Mouse (Mus musculus): Measurements from ENCODE around the gene Ccdc188. TPM values are rescaled to one million over a fixed set of nuclear protein-coding genes. Genes with fewer than 3 reads are reported as not detected.

Ccdc188 gene
- polyA plus RNA-seq, 1 experiment from 2014 or later: not detected

DNA sequence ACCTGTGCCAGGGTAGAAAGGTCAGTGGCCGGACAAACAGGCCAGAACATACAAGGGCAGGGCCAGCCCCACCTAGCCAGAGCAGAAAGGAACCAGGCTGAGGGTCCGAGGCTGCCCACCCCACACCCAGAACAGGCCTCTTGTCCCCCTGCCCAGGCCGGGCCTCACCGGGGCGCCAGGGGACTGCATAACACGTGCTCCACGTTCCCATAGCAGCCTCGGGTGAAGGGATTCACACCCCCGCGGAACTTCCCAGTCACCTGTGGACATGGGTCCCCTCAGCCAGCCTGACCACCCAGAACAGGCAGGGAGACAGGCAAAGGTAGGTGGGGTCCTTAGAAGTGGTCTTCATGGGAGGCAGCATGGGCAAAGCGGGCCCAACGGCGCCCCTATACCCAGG lies 9.5 kb downstream of the Ccdc188 start:
- peaks cover 5% of the 10 kb centered on the region; the same call in 1 of the 2 replicates for H3K4me1 ChIP-seq
- no peaks in the 10 kb centered on the region for H3K27me3 ChIP-seq
- no peak overlapping the region for H3K9ac ChIP-seq
- H3K9me3 ChIP-seq: no peaks in the 10 kb centered on the region
- H3K4me3 ChIP-seq: no peak overlapping the region
- ATAC-seq (ENCODE audit: insufficient number of reproducible peaks, insufficient read depth, low FRiP score, low TSS enrichment): no peak
- no peak overlapping the region for H3K4me2 ChIP-seq (replicated peaks)
- no peak overlapping the region for H3K27ac ChIP-seq
- H3K36me3 ChIP-seq: peaks cover 74% of the 10 kb centered on the region
- WGBS: 96% methylated on average over 13 of the region's 13 CpGs

DNA sequence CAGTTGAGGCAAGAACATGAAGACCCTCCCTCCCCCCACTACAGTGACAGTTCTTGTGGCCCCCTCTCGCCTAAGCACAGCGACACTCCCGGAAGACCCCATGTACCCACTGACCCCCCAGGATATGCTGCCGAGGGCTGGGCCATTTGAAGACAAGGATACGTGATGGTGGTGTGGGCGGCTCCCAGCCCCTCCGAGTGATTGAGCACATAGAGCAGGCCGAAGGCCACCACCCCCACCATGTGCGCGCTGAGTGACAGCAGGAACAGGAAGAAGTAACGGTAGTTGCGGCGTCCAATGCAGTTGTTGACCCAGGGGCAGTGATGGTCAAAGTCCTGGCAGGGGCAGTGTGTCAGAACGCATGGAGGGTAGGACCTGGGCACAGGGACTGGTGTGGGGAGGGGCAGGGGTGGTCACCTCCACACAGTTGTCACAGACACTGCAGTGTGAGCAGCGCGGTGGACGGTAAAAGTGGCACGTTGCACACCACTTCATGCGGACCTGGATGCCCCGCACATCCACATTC lies 10.3 kb downstream of the Ccdc188 start:
- 95% methylated on average over 20 of the region's 20 CpGs for WGBS
- Histone ChIP-seq H3K4me2 (replicated peaks) (no peak overlapping the region), H3K9ac (no peak overlapping the region), H3K4me3 (no peak overlapping the region), H3K27ac (no peak overlapping the region), H3K4me1 (peaks cover 5% of the 10 kb centered on the region; the same call in 1 of the 2 replicates), H3K9me3 (no peaks in the 10 kb centered on the region), H3K36me3 (peaks cover 66% of the 10 kb centered on the region), H3K27me3 (no peaks in the 10 kb centered on the region)
- no peak for ATAC-seq (ENCODE audit: insufficient number of reproducible peaks, insufficient read depth, low FRiP score, low TSS enrichment)

DNA sequence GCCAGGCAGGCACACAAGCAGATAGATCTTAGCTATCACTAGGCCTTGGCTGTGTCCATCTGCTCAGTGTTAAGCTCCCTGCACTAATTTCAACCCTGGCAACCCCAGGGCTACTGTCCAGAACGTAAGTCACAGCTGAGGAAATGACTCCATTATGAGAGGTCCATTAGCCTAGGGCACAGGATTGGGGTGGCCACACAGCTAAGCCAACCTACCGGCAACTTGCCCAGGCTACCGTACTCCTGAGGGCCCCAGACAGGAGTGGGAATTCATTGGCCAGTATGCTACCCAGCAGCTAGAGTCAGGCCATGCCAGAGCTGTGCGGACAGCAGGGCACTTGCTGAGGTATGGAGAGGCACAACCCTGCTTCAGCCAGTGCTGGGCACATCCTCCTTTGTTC lies 11.2 kb downstream of the Ccdc188 start:
- Histone ChIP-seq H3K4me2 (replicated peaks) (no peak overlapping the region), H3K36me3 (peaks cover 57% of the 10 kb centered on the region)
- WGBS: 84% methylated on average over 4 of the region's 4 CpGs

DNA sequence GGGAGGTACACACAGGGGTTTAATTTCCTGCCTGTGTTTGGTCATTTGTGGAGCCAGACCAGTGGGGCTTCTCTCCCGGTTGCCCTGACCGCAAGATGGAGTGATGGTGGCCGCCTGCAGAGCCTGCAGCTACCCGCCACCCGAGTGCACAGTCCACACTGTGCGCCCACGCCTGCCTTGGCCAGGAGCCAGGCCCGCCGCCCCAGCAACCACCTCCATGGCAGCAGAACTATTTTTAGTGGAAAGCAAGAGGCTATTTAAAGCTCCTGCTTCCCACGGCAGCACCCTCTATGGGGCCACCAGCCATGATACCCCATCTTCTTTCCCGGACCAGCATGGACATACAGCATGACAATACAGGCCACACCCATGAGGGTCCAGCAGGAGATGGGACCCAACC lies 11.9 kb downstream of the Ccdc188 start:
- ATAC-seq (ENCODE audit: insufficient number of reproducible peaks, insufficient read depth, low FRiP score, low TSS enrichment): no peak
- Histone ChIP-seq H3K36me3 (peaks cover 49% of the 10 kb centered on the region), H3K4me3 (no peak overlapping the region), H3K9ac (no peak overlapping the region), H3K4me1 (peaks cover 17% of the 10 kb centered on the region), H3K9me3 (no peaks in the 10 kb centered on the region), H3K27ac (no peak overlapping the region; the same call in 1 of the 2 replicates), H3K27me3 (no peaks in the 10 kb centered on the region), H3K4me2 (replicated peaks) (no peak overlapping the region)
- WGBS: 81% methylated on average over 11 of the region's 11 CpGs

More for the DNA sequence above, 11.2 kb downstream of the Ccdc188 start:
- Histone ChIP-seq H3K27me3 (no peaks in the 10 kb centered on the region), H3K4me1 (peaks cover 12% of the 10 kb centered on the region), H3K27ac (no peak overlapping the region), H3K9ac (no peak overlapping the region), H3K4me3 (no peak overlapping the region), H3K9me3 (no peaks in the 10 kb centered on the region)
- no peak for ATAC-seq (ENCODE audit: insufficient number of reproducible peaks, insufficient read depth, low FRiP score, low TSS enrichment)

DNA sequence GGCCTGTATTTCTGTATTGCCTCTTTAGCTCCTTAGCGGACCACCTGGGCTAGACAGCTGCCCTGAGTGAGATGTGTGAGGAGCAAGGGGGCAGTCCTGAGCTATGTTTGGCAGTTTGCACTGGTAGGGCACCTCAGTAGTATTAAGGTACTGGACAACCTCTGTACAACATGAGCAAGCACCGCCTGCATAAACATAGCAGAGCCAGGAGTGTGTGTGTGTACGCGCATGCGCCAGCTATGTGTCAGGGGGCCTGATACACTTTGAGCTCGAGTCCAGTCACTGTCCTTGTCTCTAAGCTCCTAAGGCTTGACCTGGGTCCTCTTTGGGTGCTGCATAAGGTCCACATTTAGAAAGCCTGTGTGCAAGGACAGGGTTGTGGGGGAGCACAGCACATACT lies 12.9 kb downstream of the Ccdc188 start:
- 86% methylated on average over 6 of the region's 6 CpGs for WGBS
- H3K4me3 ChIP-seq: no peak overlapping the region
- ATAC-seq (ENCODE audit: insufficient number of reproducible peaks, insufficient read depth, low FRiP score, low TSS enrichment): no peak

DNA sequence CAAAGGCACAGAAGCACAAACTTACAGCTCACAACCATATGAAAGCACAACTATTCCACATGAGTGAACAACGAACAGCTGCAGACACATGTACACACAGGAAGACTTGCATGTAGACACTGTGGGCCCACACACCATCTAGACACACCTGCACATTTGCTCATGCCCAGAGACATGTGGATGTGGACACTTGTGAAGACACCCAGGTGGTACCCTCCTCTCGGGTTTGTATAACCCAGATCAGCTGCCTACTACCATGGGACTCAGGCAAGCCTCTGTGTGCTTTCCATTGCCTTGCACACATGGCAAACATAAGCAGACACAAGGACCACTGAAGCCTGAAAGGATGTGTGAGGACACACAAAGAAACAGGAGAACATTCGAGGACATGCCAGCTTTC lies 13.4 kb downstream of the Ccdc188 start:
- H3K9ac ChIP-seq: no peak overlapping the region
- no peak overlapping the region for H3K4me3 ChIP-seq
- H3K27ac ChIP-seq: no peak overlapping the region
- 85% methylated on average over 3 of the region's 3 CpGs for WGBS
- no peaks in the 10 kb centered on the region for H3K9me3 ChIP-seq
- H3K4me1 ChIP-seq: peaks cover 21% of the 10 kb centered on the region
- peaks cover 35% of the 10 kb centered on the region for H3K36me3 ChIP-seq
- no peak overlapping the region for H3K4me2 ChIP-seq (replicated peaks)
- no peak for ATAC-seq (ENCODE audit: insufficient number of reproducible peaks, insufficient read depth, low FRiP score, low TSS enrichment)
- no peaks in the 10 kb centered on the region for H3K27me3 ChIP-seq

More for the DNA sequence above, 12.9 kb downstream of the Ccdc188 start:
- Histone ChIP-seq H3K9me3 (no peaks in the 10 kb centered on the region), H3K27me3 (no peaks in the 10 kb centered on the region), H3K27ac (no peak overlapping the region), H3K36me3 (peaks cover 39% of the 10 kb centered on the region), H3K4me2 (replicated peaks) (no peak overlapping the region), H3K4me1 (peaks cover 17% of the 10 kb centered on the region), H3K9ac (no peak overlapping the region)

DNA sequence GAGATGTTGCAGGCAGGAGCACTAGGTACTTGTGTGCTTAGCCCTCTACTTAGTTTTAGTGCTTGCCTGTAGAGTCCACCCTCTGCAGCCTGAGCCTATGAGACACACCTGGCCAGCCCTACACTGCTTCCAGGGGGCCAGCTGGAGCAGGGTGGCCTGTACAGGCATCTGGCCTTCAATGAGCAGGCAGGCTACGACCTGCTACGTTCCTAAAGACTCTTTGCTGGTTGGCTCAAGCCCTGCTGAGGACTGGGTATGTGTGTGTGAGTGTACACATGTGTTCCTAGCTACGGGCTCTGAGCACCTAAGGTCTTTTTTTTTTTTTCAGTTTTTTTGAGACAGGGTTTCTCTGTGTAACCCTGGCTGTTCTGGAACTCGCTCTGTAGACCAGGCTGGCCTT lies 13.8 kb downstream of the Ccdc188 start:
- Histone ChIP-seq H3K27me3 (no peaks in the 10 kb centered on the region), H3K4me3 (no peak overlapping the region), H3K36me3 (peaks cover 31% of the 10 kb centered on the region), H3K9ac (no peak overlapping the region), H3K4me2 (replicated peaks) (no peak overlapping the region), H3K27ac (no peak overlapping the region), H3K9me3 (no peaks in the 10 kb centered on the region), H3K4me1 (peaks cover 25% of the 10 kb centered on the region)
- no peak for ATAC-seq (ENCODE audit: insufficient number of reproducible peaks, insufficient read depth, low FRiP score, low TSS enrichment)
- WGBS: 80% methylated on average over 4 of the region's 4 CpGs

DNA sequence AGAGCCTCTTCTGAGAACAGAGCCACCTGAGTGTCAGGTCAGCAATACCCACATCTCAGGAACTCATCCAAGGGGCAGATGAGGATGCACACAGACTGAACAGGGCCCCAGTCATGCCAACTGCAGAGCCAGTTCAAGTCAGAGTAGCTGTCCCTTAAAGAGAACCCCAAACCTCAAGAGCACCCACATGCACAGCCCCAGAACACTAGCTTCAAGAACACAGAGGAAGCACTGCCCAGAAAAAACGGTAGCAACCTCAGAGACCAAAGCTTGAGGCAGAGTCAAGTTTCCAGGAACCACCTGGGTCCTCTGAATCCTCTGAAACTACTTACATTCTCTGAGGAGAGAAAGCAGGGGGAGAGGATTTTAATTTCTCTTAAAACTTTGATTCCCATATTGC lies 15.8 kb downstream of the Ccdc188 start:
- no peaks in the 10 kb centered on the region for H3K27me3 ChIP-seq
- H3K27ac ChIP-seq: no peak overlapping the region
- no peaks in the 10 kb centered on the region for H3K9me3 ChIP-seq
- 45% methylated on average over 1 of the region's 1 CpGs for WGBS
- H3K4me1 ChIP-seq: peaks cover 25% of the 10 kb centered on the region
- H3K4me2 ChIP-seq (replicated peaks): peak overlapping the region; percentile 93; the same call in 1 of the 2 replicates
- H3K36me3 ChIP-seq: peaks cover 18% of the 10 kb centered on the region; the same call in 1 of the 2 replicates
- 0 out of 2 replicates have a peak overlapping the region, but pooled peaks have one; percentile 21 for H3K9ac ChIP-seq
- no peak for ATAC-seq (ENCODE audit: insufficient number of reproducible peaks, insufficient read depth, low FRiP score, low TSS enrichment)
- no peak overlapping the region for H3K4me3 ChIP-seq

DNA sequence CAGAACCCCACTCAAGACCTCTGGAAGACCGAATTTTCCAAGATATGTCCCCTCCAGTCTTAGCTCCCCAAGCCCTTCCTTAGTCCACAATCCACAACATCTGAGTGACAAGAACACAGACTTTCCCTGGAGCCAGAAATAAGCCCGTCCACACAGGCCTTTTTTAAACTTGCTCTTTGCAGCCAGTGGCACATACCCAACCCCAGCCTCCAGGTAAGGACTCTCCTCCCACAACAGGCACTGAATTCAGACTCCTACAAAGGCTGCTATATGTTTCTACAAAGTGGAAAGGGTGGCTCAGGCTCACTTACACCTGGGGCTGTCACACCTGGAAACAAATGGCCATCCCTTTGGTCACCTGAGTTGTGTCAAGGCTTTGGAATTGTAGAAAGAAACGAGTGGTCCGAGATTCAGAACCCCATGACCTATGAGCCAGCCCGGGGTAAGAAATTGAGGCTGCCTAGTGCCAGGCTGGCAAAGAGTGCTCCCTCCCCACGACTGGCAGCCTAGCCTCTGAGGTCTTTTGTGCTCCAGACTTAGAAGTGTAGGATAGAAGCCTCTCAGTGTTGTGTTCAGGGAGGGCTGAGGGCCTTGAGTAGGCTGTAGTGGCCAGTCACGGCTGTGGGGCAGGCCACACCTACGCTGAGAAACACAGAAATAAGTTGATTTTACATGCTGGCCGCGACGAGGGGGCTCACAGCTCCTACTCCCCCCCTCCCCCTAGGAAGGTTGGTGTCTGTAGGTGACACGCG lies 16.4 kb downstream of the Ccdc188 start:
- 18% methylated on average over 13 of the region's 13 CpGs for WGBS
- ATAC-seq (ENCODE audit: insufficient number of reproducible peaks, insufficient read depth, low FRiP score, low TSS enrichment): no peak
- H3K36me3 ChIP-seq: peaks cover 19% of the 10 kb centered on the region
- H3K4me2 ChIP-seq (replicated peaks): peak overlapping the region; percentile 93
- peak overlapping the region; percentile 85 for H3K9ac ChIP-seq
- no peaks in the 10 kb centered on the region for H3K9me3 ChIP-seq
- peak overlapping the region; percentile 89 for H3K27ac ChIP-seq
- H3K27me3 ChIP-seq: no peaks in the 10 kb centered on the region
- H3K4me1 ChIP-seq: peaks cover 25% of the 10 kb centered on the region
- H3K4me3 ChIP-seq: peak overlapping the region; percentile 87

DNA sequence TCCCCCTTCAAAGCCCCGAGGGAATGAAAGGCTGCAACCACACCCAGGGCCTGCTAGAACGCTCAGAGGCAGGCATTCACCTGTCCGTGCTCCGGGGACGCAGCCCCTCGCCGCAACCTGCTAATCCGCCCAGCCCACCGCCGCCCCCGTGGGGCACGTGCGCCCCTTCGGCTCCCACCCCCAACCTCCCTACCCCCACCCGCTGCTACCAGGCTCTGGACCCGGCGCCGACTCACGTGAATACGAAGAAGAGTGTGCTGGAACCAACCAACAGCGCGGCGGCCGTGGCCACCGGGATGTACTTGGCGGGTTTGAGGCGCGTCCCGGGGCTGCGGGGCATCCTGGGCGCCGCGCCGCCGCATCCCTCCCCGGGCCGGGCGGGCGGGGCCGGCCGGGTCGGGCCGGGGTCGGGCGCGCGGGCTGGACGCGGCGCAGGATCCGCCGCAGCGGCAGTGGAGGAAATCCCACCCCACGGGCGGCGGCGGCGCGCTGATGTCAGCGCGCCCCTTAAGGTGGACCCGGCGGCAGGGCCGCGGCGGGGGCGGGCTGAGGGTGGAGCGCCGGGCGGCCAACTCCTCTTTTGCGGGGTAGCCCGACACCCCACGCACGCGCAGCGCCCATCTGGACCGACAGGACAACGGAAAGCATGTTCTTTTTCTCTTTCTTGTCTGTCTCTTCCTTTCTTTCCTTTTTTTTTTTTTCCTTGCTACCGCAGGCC lies 17.2 kb downstream of the Ccdc188 start, which contains the start of gene Zdhhc8:
Gene Zdhhc8 (minus strand): TSS at position 466 of the 718 bp plus-strand sequence.
- peak within 1 kb of the TSS; percentile 89 for H3K27ac ChIP-seq
- H3K9ac ChIP-seq: peak within 1 kb of the TSS; percentile 85
- peak; percentile 77 for ATAC-seq (ENCODE audit: insufficient number of reproducible peaks, insufficient read depth, low FRiP score, low TSS enrichment)
- peak within 1 kb of the TSS; percentile 93 for H3K4me2 ChIP-seq (replicated peaks)
- H3K4me1 ChIP-seq: peaks cover 20% of the 10 kb centered on the region
- peaks cover 24% of the 10 kb centered on the region for H3K36me3 ChIP-seq
- H3K27me3 ChIP-seq: no peaks in the 10 kb centered on the region
- H3K4me3 ChIP-seq: peak within 1 kb of the TSS; percentile 87
- no peaks in the 10 kb centered on the region for H3K9me3 ChIP-seq
- under 1% methylated on average over 54 of the region's 79 CpGs for WGBS

DNA sequence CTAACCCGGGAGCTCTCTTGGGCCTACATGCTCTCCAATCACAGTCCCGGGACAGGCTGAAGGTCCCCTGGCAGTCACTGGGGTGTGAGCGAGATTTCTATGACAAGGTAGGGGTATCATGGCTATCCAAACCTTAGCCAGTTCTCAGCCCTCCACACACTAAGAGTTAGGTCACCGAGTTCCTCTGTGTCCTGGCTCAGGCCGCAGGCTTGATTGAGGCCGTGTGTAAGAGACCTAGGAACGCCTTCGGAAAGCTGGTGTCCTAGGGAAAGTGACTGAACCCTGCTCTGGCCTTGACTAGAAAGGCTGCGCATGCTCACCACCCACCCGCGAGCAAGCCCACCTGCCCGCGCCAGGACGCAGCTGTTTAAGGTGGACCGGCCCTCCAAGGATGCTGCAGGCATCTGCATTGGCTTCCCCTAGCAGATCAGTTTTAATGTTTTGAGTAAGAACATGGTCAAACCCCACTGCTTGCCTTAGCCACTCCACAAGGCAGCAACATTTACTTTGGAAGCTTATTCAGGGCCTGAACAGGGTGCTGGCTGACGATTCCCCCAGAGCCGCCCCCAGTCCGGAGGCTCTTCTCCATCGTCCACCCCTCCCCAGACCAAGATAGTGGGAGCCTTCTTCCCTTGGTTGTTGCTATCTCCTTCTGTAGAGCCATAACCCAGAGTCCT lies 17.8 kb downstream of the Ccdc188 start:
- Histone ChIP-seq H3K9ac (peak overlapping the region; percentile 85), H3K4me2 (replicated peaks) (peak overlapping the region; percentile 93), H3K4me3 (peak overlapping the region; percentile 87), H3K27ac (peak overlapping the region; percentile 89), H3K9me3 (no peaks in the 10 kb centered on the region), H3K36me3 (peaks cover 31% of the 10 kb centered on the region), H3K27me3 (no peaks in the 10 kb centered on the region), H3K4me1 (peaks cover 20% of the 10 kb centered on the region)
- ATAC-seq (ENCODE audit: insufficient number of reproducible peaks, insufficient read depth, low FRiP score, low TSS enrichment): peak; percentile 73
- WGBS: 5% methylated on average over 19 of the region's 19 CpGs

Data from embryonic facial prominence, embryonic 12.5 days (tissue).